Mouse (Mus musculus) frontal cortex, adult (tissue): ENCODE measurements around the gene Wnt6.

ENCODE experiments used
- ATAC-seq: cut with Nextera tagmentation; 2 replicates; pipeline ENCODE4 v1.9.2; 2017; ENCODE audit warnings: mild to moderate bottlenecking, moderate library complexity, mixed read lengths; ENCODE audit not compliant: low TSS enrichment

Wnt6 gene

DNA sequence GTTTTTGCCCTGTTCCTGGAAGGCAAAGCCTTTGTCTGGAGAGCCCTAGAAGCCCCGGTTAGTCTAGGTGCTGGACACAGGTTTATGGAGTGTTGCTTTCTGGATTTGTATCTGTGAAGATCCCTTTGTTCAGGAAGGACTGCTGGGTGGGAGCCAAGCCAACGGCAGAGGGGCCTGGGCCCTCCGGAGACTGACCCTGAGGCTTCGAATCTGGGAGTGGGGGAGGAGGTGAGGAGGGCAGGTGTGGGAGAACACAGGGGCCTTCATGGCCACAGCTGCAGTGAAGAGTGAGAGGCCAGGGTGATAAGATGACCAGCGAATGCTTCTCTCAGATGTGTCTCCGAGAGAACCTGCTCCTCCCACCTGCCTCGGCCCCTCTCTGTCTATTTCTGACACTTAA lies 2.4 kb downstream of the Wnt6 start:
- ATAC-seq, result no peak

GRCm38 (mm10) chr1:74775816-74776215 lies 4.1 kb downstream of the Wnt6 start:
- ATAC-seq, result no peak

DNA sequence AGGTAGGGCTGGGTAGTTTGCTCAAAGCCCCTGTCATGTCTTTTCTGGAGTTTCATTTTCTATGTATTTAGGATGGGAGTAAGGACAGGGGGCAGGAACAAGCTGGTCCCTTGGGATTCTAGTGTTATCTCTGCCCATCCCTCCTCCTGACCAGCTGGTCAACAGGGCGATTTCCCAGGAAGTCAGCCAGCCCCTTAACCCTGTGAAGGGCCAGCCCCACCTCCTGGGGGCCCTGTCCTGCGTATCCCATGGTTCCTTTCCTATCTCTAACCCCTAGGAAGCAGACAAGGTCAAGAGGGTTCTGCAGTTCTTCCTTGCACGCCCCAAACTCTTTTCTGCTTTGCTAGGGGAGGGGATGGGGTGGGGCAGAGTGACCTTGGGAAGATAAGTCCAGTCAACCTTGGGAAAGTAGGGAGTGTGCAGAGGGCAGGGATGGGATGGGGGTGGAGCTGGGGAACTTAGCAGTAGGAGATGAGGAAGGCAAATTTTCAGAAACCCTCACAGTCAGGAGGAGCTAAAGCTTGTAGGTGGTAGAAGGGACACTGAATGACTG lies 7.3 kb downstream of the Wnt6 start:
- ATAC-seq, result no peak

DNA sequence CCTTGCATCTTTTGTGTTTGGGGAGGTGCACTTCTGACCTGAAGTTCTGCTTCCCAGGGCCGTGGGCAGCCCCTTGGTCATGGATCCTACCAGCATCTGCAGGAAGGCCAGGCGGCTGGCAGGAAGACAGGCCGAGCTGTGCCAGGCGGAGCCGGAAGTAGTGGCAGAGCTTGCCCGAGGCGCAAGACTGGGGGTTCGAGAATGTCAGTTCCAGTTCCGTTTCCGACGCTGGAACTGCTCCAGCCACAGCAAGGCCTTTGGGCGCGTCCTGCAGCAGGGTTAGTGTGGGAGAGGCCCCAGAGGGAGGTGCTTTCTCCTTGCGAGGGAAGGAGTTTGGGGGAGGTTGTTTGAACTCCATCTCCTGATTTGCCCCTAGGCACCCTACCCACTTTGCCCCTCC lies 10.4 kb downstream of the Wnt6 start:
- no peak for ATAC-seq

- no peak for ATAC-seq
Measured at GRCm38 (mm10) chr1:74783554-74783953, 11.9 kb downstream of the Wnt6 start.

- ATAC-seq, result peak; percentile 19; the same call in 1 of the 2 replicates
Measured at GRCm38 (mm10) chr1:74784041-74784759, 12.5 kb downstream of the Wnt6 start.

DNA sequence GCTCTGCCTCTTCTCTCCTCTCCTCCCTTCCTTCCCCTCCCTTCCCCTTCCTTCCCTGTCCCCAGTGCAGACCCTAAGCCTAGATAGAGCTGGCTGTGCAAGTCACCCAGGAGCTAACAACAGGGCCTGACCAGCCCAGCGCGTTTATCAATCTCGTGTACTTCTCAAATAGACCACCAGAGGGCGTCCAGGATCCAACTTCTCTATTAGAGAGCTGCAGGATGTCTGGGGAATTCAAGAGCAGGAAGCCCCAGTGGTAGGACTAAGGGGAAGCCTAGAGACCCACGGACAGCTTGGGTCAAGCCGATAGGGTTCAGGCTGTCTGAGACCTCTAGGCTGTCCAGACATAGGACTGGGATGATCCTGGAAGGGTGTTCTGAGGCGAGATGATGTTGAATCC lies 16.2 kb downstream of the Wnt6 start:
- peak; percentile 50 for ATAC-seq

DNA sequence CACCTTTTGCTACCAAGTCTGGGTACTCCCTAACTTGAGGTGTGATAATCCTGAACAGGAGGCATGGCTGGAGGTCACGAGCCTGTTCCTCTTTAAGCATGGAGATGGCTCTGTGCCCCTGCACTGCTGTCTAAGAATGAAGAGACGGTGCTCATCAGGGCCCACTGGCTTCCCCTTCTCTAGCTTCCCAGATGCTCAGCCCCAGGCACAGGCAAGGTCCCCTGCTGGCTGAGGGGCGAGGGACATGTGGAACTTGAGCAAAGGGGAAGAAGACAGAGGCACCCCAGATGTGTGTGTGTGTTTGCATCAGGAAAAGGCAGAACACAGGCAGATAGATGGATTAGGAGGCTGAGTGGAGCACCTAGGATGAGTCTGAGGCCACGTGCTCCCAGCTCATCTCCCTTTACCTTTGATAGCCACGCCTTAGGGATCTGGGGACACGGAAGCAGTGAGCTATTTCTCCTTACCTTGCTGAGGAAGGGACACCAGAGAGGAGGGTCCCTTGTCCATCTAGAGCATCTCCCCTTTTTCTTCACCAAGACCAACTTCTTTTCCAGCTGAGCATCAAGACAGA lies 17.0 kb downstream of the Wnt6 start:
- no peak for ATAC-seq

- ATAC-seq, result no peak
Measured at GRCm38 (mm10) chr1:74790095-74790494, 18.4 kb downstream of the Wnt6 start.

DNA sequence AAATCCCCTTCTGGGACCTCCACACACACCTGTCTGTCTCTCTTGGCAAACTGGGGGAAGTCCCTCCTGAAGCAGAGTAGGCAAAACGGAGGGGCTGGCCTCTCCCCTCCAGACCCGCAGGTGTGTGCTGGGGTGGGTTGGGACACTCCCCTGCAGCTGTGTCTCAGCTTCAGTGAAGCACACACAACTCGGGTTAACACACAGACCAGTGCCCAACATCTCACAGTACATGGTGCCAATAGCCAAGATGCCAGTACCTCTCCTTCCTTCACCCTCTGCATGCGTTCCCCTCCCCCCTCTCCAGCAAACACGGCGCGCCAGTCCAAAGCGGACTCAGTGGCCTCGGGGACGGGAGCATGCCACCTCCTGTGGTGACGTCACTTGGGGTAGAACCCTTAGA lies 19.6 kb downstream of the Wnt6 start, which contains the start of gene Wnt10a:
Gene Wnt10a, plus strand, starts transcription at position 268 of the 400 bp plus-strand sequence.
- ATAC-seq, result no peak

DNA sequence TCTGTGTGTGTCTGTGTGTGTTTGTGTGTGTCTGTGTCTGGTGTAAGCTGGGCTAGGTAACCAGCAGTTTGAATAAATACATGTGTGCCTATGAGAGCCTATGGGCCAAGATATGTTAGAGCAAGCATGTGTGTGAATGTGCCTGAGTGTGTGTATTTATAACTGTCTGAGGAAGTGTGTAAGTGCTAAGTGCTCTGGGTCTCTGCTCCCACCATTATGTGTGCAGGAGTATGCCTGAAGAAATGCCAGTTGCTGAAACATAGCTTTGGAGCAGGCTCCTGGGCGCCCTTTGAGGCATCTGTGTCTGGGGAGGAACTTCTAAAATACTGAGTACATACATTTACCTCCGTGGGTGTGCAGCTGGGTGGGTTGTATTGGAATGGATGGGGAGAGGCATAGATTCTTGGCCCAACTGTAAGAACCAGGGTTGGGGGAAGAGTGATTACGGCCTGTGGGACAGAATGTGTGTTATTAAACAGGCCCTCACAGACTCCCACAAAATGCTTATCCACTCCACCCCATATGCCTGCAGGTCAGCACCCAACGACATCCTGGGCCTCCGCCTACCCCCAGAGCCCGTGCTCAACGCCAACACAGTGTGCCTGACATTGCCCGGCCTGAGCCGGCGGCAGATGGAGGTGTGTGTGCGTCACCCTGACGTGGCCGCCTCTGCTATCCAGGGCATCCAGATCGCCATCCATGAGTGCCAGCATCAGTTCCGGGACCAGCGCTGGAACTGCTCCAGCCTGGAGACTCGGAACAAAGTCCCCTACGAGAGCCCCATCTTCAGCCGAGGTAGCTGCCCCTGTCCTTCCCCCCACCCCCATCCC lies 21.4 kb downstream of the Wnt6 start:
- ATAC-seq, result peak; percentile 34; the same call in 1 of the 2 replicates

DNA sequence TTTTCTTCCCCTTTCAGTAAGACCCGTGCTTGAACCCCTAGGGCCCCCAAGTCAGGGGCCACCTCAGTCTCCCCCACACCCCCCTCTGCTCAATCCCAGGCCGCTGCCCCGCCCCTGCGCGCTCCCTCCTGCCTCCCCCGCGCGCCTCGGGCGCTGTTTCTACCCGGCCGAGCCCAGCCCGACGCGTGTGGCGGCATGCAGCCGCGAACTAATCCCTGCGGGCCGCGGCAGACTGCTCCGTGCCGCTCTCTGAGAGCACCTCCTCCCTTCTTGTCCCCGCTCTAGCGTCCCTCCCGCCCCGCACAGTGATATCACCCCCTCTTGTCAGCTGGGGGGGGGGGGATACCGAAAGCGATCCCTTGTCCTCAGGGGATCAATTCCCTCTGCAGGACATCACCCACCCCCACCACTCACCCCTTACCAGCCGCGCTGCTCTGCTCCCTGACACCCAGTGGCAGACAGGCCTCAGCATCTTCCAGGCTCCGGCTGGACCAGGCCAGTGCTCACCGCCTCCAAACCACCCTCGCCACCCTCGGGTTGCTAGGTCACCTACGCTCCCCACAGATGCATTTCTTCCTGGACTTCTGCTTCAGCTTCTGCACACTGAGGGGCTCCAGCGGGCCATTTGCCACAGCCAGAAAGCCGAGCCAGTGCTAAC lies 22.9 kb downstream of the Wnt6 start:
- ATAC-seq, result peak; percentile 28; the same call in 1 of the 2 replicates

- no peak for ATAC-seq
Measured at GRCm38 (mm10) chr1:74795145-74795529, 23.4 kb downstream of the Wnt6 start.

DNA sequence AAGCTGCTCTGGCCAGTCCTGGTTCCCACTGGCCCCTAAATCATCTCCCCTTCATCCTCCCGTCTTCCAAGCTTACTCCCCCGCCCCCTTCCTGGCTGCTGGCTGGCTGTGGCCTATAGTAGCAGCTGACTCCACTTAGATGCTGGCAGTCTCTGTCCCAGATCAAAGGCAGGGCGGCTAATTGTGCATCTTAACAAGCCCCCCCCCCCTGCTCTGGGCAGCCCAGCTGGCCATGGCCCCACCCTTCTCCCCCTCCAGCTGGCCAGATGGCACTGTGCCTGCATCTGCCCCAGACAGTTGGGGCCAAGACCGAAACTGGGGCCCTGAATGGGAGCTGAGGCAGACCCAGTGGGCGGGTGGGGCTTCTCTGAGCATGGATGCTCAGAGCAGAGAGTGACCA lies 25.8 kb downstream of the Wnt6 start:
- ATAC-seq, result no peak

GRCm38 (mm10) chr1:74800424-74800888 lies 28.8 kb downstream of the Wnt6 start:
- peak; percentile 45 for ATAC-seq

DNA sequence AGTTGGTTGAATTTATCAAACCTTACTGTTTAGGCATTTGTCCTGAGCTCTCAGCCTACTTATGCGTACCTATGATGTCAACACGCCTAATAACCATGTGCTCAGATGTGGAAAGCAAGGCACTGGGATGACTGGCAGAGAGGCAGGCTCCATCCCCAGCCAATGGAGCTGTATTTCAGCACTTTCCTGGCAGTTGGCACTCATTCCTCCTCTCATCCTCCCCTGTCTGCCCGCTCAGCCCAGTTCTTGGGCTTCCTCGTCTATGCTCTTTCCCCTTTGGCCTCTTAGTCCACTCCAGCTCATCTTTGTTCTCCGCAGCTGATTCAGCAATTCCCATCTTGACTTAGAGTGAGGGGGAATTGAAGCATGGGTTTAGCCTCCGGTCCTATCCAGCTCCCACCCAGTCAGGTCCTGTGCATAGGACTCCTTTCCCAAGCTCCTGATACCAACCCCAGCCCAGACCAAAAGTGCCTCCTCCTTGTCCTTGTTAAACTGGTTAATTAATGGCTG lies 30.0 kb downstream of the Wnt6 start:
- ATAC-seq, result no peak

GRCm38 (mm10) chr1:74802795-74803656 lies 31.3 kb downstream of the Wnt6 start:
- peak; percentile 28 for ATAC-seq

DNA sequence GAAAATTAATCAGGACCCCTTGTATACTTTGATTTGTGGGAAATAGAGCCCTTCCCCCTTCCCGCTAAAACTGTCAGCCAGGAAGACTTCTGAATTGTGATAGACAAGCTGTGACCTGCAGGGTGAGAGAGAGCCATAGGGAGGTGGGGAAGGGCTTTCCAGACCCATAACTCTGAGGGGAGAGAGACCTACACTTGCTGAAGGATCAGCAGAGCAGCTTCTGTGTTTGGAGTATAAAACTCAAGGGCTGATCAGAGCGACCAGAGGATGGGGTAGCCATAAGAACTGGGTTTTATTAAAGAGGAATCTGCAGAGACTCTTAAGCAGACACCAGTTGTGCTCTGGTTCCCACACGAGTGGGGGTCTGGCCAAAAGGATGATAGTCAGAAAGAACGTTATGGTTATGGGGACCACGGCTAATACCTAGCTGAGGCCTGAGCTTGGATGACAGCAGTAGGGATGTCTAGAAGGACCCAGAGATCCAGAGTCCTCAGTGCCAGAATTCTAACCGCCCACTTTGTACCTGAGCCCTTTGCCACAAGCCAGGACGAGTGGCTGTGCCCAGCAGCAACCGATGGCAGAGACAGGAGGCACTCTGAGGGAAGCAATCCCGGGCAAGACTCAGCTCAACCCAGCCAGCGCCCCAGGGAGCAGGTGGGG lies 32.6 kb downstream of the Wnt6 start:
- no peak for ATAC-seq

DNA sequence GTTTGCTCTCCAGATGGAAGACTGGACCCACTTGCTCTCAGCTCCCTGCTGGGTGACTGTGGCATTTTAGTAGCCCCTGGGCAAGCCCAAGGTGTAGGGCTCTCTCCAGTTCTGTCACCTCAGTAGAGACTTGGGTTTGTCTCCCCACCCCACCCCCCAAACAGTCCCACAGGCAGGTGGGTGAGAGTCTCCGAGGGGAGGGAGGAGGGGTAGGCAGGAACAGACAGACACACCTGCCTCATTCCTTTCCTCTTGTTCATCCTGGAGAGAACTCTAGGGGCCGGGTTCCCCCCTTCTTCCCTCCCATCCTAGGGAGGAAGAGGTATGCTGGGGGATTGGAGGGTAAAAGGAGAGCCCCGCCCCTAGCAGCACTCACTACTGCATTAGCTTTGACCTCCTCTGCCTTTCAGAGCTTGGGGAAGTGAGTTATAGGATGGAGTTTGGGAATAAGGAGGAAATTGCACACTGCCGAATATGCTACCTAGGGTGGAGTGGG lies 33.7 kb downstream of the Wnt6 start:
- no peak for ATAC-seq

GRCm38 (mm10) chr1:74805843-74806242 lies 34.2 kb downstream of the Wnt6 start:
- no peak for ATAC-seq
